Mouse (Mus musculus) erythroid progenitor cell, adult 5-6 weeks (primary cell): ENCODE results near the gene Lat2. TPM values are rescaled to one million over a fixed set of nuclear protein-coding genes. Genes with fewer than 3 reads are reported as not detected.

Experiments
- ATAC-seq: replicated peaks from 2 replicates; pipeline ENCODE4 v1.8.0; 2016; ENCODE audit warnings: moderate number of reproducible peaks, mild to moderate bottlenecking, moderate TSS enrichment, inconsistent platforms; ENCODE audit not compliant: poor library complexity, low FRiP score, severe bottlenecking
- total RNA-seq, 2 experiments: library from RNA; stranded (forward) in 1 of 2; stranded (reverse) in 1 of 2; fragments of 150-400 nt in 1 of 2; fragments of 186-747, 209-891 nt in 1 of 2; gene quantifications; 2 replicates each; pipeline versions ENCODE4 v1.2.3 to v1.2.4; 2015 to 2017; ENCODE audit warnings: low replicate concordance in 2 of 2

Gene Lat2
- total RNA-seq, 2 experiments from 2014 or later: 4.2 to 14.3 TPM

DNA sequence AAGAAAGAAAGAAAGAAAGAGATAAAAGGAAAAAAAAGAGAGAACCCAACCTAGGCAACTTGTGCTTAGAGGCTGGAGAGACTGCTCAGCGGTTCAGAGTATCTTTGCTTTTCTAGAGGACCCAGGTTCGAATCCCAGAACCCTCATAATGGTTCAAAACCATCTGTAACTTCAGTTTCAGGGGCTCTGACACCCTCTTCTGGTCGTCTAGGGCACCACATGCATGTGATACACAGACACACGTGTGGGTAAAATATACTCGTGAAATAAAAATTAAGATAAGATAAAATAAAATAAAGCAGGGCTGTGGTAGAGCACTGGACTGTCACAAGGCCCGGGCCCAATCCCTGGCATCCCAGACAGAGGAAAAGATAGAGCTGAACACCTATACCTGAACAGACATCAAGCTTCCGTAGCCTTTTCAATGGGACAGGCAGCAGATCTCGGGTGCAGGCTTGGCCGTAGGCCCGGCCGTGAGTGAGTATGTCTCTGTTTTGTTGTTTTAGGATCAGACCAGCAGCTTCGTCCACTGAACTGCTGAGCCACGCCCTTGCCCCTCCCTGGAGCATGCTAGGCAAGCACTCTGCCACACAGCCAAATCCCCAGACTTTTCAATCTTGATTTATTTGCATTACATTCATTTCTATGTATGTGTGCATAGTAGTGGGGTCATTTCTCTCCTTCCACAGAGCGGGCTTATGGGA lies 38.2 kb downstream of the Lat2 start:
- ATAC-seq: peak; percentile 61; the same call in 1 of the 2 replicates

DNA sequence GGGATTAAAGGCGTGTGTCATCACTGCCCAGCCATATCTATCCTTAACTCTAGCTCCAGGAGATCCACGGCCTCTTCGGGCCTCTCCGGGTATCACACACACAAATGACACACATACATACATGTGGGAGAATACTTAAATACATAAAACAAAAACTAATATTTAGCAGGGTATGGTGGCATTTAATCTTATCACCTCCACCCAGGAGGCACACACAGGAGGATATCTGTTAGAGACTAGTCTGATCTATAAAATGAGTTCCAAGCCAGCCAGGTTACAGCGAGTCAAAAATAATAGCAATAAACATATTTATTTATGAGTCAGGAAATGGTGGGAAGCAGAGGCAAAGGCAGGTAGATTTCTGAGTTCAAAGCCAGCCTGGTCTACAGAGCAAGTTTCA lies 39.0 kb downstream of the Lat2 start:
- no peak for ATAC-seq

DNA sequence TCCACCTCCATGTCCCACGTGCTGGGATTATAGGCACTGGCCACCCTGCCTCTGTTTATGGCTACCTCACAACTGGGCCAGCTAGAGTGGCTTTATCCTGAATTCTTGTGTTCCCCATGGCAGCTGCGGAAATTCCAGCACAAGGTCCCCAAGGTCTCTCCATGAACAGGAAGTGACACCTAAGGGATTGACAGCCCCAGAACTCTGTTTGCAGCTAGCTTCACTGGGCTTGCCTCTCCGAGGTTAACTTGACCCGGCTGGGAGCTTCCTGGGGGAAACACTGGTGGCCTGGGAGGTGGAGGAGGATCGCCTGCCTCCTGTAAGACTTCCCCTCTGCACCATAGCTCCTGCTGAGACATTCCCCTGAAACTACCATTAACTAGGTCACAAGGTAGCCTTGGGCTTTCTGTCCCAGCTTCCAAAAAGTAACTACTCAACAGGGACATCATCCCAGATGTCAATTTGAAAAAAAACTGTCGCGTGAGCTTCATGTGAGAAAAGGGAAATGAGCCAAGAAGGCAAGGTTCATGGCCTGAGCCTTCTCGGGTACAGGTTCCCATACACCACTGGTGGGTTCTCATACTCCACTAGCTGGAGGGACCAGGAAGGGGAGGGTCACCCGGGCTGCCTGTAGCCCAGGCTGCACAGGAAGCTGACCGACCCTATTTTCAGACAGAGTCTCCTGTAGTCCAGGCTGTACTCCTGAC lies 42.2 kb downstream of the Lat2 start:
- 0 out of 2 replicates have a peak, but pooled peaks have one; percentile 8 for ATAC-seq

DNA sequence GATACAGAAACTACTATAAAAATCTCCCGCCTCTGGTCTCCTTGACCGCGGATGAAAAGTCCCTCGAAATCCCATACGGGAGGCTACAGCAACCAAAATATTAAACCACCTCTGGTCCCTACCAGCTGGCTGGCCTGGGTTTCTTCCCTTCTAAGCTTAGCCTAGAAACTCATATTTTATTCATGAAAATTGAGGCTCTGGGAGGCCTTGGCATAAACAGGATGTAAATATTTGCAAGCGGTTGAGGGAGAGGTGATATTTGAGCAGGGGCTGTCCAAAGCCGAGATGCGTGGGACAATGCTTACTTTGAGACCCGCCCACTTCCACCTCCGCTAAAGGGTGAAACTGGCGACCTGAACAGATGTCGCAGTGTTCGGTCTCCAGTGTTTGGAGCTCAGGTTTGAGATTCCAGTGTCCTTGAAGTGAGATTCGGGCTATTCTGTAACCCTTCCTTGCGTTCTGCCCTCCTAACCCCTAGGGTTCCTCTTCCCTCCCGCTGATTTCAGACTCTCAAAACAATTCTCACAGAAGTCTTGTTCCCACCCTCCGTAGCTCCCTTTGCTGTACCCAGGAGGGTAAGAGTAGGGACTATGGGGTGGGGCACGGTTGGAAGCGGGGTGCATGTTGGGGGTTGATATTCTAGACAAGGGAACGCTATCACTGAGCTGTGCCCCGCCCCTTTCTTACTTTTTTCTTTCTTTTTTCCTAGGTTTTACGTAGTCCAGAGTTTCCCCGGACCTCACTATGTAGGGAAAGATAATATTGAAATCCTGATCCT lies 42.9 kb downstream of the Lat2 start:
- peak; percentile 75 for ATAC-seq

DNA sequence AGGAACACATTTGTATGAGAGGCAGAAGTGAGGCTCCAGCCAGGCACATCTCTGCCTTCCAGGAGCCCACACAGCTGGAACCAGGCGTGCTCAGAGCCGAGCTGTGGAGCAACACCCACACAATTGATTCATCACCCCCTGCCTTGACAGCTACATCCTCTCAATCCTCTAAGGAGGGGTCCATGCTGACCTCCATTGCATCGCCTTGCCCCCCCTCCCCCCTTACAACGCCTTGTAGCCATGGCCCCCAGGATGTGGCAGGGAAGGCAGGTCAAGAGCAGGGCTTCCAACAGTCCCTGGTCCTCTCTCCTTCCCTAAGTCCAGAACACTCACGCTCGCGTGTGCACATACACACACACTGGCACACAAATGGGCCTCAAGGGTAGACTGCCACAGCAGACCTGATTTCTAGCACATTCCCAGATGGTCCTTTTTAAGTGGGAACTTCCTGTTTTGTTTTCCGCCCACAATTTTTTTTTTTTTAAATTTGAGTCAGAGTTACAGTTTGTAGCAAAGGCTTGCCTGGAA lies 45.8 kb downstream of the Lat2 start:
- no peak for ATAC-seq

DNA sequence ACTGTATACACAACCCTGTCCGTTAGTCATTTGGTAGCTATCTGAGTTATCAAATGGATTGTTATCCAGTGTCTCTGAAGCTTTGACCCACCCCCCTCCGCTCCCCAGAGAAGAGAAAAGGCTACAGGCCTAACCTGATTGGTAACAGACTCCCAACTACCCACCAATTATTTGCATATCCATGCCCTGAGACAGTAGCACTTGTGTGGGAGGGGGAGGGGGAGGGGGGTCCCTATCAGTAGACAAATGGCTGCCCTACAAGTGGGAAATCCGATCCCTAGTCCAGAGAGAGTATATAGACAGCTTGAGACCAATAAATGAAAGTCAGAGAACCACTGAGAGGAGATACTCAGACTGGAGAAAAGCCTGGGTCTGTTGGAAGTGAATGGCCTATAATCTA lies 46.8 kb downstream of the Lat2 start:
- ATAC-seq: no peak

DNA sequence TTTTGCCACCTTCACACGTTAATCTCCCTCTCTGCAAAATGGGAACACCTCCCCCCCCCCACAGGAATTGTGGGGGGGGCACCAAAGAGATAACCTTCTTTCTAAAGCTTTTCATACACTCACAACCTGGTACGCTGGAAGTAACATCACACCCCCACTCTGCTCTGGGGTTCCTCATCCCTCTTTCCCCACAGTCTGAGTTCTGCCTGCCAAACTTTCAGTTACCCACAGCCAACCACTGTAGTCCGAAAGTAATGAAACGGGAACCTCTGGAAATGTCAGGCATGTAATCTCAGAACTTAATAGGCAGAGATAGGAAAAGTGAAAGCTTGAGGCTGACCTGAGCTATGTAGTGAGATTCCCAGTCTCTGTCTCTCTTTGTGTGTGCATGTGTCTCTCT lies 47.4 kb downstream of the Lat2 start:
- ATAC-seq: no peak

DNA sequence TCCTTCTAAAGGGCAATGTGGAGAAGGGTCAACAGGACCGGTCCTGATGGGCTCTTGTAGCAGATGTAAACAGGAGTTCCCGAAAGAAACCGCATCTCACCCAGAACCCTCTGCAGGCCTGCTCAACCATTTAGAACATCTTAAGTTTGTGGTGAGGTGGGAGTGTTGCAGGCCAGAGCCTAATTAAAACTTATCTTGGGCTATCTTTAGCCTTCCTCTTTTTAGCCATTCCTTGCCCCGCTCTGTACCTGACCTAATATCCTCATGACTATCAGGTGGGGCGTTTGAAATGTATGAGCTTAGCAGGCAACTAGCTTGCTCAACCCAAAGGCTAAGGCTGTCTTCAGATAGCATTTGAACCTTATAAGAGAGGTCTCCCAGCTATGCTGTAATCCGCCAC lies 49.1 kb downstream of the Lat2 start:
- no peak for ATAC-seq

DNA sequence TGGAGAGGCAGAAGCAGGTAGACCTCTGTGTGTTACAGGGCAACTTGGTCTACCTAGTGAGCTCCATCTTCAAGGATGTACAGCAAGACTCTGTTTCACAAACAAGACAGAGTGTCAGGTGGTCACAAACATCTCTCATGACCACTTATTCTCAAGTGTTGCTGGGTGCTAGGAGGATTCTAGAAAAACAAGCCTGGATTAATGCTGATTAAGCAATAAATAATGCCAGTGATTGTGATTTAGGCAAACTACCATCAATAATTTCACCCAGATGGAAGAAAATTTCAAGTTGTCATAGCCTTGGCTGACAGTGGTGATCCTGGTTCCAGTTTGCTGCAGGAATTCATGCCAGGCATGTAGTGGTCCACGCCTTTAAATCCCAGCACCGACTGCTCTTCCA lies 50.6 kb downstream of the Lat2 start:
- ATAC-seq: no peak

DNA sequence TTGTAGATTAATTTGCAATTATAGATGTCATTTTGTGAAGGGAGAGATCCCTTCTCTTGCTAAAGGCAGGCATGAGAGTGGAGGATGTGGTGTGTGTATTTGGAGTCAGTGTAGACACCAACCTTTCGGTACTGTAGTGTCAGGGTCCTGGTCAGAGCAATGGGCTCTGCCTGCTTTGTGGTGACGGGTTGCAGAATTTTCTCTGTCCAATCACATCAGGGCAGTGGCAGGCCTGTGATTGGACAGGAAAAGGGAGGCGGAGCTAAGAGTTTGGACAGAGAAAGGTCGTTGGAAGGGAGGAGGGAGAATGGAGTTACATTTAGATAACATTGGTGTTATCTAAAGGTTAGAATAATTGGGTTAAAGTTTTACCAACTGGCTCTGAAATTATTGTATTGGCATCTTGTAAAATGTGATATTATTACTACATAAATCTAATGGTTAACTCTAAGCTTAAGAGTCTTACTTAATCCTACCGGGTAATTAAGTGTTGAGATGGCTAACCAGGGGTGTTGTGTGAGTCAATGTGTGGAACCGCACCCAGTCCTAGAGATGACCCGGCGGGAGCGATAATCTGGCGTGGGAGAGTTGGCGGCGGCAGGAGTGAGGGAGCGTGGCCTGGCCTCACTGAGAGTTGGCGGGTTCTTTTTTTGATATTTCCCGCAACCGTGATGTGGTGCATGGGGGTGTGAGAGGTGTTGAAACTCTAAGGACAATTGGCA lies 54.2 kb downstream of the Lat2 start:
- no peak for ATAC-seq

DNA sequence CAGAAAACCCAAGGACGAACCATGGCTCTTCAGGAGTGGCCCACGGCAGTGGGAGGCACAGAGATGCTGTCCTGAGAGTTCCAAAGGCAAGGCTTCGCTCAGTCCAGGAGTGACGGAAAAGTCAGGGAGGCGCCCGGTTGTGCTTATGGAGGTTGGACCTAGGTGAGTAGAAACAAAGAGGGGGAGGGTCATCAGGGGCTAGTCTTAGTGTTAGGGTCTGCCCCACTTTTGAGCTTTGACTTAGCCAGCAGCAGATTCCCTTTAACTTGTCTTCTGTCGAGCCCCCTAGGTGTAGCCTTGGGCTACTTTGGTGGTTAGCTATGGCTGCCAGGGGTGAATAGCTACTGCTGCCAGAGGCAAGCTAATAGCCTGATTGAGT lies 54.8 kb downstream of the Lat2 start, which contains the start of gene Syna:
TSS of gene Syna (minus strand) at position 101 of the 379 bp plus-strand sequence.
- ATAC-seq: no peak

DNA sequence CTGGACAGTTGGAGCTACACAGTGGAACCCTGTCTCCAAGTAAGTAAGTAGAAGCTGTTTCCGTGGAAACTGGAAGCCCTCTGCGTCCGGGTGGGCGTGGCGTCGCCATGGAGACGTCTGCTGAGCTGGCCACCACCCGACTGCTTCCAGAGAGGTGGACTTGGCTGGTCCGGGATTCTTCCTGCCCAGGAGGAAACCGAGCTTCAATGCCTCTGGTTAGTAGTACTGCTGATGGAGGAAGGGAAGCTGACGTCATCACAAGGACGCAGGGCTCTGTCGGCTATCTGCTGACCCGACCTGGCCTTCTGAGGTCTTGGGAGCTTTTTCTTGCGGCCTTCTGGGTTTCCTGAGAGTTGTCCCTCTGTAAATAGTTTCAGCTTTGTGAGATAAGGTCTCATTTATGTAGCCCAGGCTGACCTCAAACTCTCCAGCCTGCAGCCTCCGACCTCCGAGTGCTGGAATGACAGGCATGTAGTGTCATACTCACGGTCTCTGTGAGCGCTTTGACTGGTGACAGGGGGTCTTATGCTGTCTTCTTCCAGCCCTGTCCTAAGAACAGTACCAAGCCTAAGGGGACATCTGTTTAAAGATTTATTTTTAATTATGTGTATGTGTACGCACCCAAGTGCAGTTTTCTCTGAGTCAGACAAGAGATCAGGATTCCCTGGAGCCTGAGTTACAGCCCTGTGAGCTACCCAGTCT lies 59.2 kb downstream of the Lat2 start:
- no peak for ATAC-seq

DNA sequence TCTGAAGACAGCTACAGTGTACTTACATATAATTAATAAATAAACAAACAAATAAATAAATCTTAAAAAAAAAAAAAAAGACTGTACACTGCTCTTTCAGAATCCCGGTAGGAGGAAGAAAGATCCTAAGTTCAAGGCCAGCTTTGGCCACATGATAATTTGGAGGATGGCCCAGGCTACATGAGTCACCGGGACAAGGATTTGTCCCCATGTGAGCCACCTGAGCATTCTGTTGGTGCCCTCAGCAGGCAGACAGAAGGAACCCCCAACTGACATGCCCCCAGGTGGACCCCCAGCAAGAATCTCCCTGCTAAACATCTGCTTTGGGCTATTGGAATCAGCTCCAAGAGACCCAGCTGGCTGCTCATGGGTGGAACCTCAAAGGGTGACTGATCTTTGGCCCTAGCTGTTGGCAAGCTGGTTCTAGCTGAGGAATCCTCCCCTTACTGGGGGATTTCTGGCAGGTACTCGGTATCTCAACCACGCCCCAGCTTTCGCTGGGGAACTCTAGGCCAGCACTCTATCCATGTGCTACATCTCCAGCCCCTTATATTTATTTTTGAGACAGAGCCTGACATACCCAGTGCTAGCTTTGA lies 60.8 kb downstream of the Lat2 start:
- ATAC-seq: no peak

DNA sequence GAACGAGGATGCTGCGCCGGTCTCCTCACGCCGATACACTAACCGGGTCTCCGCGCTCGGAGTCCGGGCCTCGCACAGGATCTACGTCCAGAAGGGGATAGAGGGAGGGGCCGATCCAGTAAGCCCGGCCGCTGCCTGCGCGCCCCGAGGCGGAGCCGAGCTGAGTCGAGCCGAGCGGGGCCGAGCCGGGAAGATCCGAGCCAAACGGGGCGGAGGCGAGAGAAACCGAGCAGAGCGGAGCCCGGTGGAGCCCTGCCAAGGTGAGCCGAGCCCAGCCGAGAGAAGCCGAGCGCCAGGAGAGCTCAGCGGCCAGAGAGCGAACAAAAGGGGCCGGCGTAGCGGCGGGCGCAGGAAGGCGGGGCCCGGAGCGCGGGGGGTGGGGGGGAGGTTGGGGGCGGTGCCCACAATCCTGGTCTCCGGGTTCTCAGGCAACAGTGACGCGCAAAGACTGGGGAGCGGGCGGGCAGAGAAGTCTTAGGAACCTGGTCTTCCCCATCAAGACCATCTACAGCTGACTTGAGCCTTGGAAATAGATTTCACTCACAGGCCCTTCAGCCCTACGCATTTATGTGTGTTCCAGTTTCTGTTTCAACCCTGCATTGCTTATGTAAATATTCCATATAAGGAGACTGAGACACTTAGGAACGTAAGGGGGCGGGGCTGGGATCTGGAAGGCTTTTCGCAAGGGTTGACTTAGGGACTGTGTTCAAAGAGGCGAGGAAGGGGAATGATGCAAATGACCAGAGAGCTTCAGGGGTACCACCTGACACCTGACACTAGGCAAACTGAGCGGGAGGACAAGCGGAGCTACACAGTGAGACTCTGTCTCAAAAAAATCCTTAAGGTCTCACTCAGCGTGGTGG lies 62.5 kb downstream of the Lat2 start, which contains the start of gene Clip2:
TSS of gene Clip2 (minus strand) at position 325 of the 863 bp plus-strand sequence.
- ATAC-seq: peak; percentile 79

DNA sequence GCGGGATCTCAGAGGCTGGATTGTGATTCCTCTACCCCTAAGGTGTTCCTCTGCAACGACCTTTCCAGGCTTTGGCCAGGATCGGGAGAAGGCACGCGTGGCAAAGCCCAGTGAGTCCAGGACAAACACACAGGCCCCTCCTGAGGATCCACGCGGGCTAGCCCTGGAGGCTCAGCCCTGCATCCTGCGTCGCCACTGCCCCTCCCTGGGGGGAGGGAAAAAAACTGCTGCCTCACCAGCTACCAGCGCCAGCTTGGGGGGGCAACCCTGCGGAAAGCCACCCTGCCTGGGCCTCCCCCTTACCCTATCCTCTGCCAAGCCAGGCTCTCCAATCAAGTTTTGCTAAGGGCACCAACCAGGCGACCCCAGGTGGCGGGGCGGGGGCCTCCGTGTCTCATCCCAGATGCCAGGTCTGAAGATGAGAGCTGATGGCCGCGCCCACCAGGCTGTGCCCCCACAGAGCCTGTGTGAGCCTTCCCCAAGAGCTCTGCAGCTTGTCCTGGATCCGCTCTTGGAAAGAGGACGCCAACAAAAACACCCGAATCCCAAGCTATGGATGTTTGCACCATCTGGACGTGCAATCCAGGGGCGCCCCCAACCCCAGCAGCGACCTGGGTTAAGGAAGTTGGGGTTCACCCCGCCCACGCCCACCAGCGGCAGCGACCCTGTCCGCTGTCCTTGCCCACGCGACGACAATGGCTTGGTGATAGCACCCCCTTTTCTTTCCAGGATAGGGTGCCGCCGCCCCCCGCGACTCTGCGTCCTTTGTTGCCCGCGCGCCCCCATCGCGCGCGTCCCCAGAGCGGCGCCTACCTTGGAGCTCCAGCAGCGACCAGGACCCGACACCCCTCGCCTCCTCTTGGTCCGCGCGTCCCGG lies 63.4 kb downstream of the Lat2 start:
- ATAC-seq: no peak

DNA sequence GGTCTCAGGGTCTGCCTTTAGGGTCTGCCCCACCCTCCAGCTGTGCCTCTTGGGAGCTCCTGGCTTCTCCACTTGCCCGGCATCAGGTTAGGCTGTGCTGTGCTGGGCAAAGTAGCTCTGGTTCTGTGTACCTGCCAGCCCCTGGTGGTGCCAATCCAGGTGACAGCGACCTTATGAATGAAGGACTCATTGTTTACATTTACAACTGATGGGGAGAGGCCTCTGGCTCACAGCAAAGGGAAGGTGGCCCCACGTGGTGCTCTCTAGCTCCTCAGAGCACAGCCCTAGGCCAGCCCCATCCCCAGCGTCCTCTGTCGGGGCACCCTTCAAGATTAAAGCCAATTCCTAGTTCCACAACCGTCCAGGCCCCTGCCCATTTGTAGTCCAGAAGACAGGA lies 64.0 kb downstream of the Lat2 start:
- ATAC-seq: no peak
